ENCODE assay signal across 12 mouse cellular contexts in genomic region chrX:95163452-95163851, GRCm38 (mm10). TPM values are rescaled to one million over a fixed set of nuclear protein-coding genes. Genes with fewer than 3 reads are reported as not detected.
DNase-seq lines count a peak whose midpoint lies in the region; ATAC-seq and TF ChIP-seq lines count a peak whose summit lies in the region.
"Had no signal": no experiment of that assay in that cellular context is flagged by ENCODE, and none has a peak within 500 bp of the region (broad histone marks: within the 10 kb centered on the region; RNA-seq: fewer than 3 reads in every experiment).

No protein-coding gene starts in this region.

- no peaks in the 10 kb centered on the region for H3K9me3 ChIP-seq in forebrain, embryonic 15.5 days
- H3K9me3 ChIP-seq in midbrain, embryonic 14.5 days (ENCODE audit: control insufficient read depth, low read length): no peaks in the 10 kb centered on the region

- no peak for TF ChIP-seq CTCF in kidney, adult 2 months (conservative IDR thresholded peaks at IDR 0.05; ENCODE audit: insufficient read depth, insufficient read length, low read depth, low read length)
- TF ChIP-seq CTCF in cortical plate, adult 2 months (IDR thresholded peaks at IDR 0.05; ENCODE audit: extremely low read depth, insufficient read depth, low read length): no peak
- no peak for TF ChIP-seq CTCF in thymus, adult 2 months (IDR thresholded peaks at IDR 0.05; ENCODE audit: borderline replicate concordance, control insufficient read depth, extremely low read depth, insufficient read depth, low read length, poor library complexity)

- H3K4me1 ChIP-seq in kidney, adult 2 months (ENCODE audit: control insufficient read depth, insufficient read depth, low read length): no peaks in the 10 kb centered on the region
- H3K4me1 ChIP-seq in cortical plate, adult 2 months (ENCODE audit: control insufficient read depth, insufficient read depth, low read length): no peaks in the 10 kb centered on the region; the same call in 1 of the 2 replicates
- peaks cover 33% of the 10 kb centered on the region for H3K4me1 ChIP-seq in forebrain, embryonic 15.5 days
- H3K4me1 ChIP-seq in midbrain, embryonic 14.5 days (ENCODE audit: control insufficient read depth, insufficient read depth, low read length): peaks cover 16% of the 10 kb centered on the region
- peaks cover 3% of the 10 kb centered on the region for H3K4me1 ChIP-seq in thymus, adult 2 months (replicated peaks; ENCODE audit: control insufficient read depth, insufficient read depth, low read length)

- H3K9ac ChIP-seq in forebrain, embryonic 15.5 days (replicated peaks): no peak overlapping the region
- H3K9ac ChIP-seq in midbrain, embryonic 14.5 days (replicated peaks; ENCODE audit: low read length): no peak overlapping the region

- no peak for TF ChIP-seq POLR2A in kidney, adult 2 months (IDR thresholded peaks at IDR 0.05; ENCODE audit: low read depth, low read length)
- TF ChIP-seq POLR2A in cortical plate, adult 2 months (IDR thresholded peaks at IDR 0.05; ENCODE audit: extremely low read depth, insufficient read depth, low read length): no peak
- no peak for TF ChIP-seq POLR2A in thymus, adult 2 months (IDR thresholded peaks at IDR 0.05; ENCODE audit: control insufficient read depth, extremely low read depth, insufficient read depth, low read length, poor library complexity)

- H3K27ac ChIP-seq in kidney, adult 2 months (ENCODE audit: insufficient read depth, low read depth, low read length): no peak overlapping the region
- no peak overlapping the region for H3K27ac ChIP-seq in cortical plate, adult 2 months (ENCODE audit: insufficient read depth, low read length)
- no peak overlapping the region for H3K27ac ChIP-seq in forebrain, embryonic 15.5 days (replicated peaks)
- H3K27ac ChIP-seq in midbrain, embryonic 14.5 days (replicated peaks; ENCODE audit: low read depth, low read length): no peak overlapping the region
- H3K27ac ChIP-seq in thymus, adult 2 months (ENCODE audit: control insufficient read depth, insufficient read depth, low read length): no peak overlapping the region

- ATAC-seq in forebrain, embryonic 15.5 days (replicated peaks): no peak
- ATAC-seq in midbrain, embryonic 14.5 days (ENCODE audit: low FRiP score, low TSS enrichment): no peak

- peak overlapping the region; percentile 53 for H3K4me2 ChIP-seq in forebrain, embryonic 15.5 days (replicated peaks)
- peak overlapping the region; percentile 61 for H3K4me2 ChIP-seq in midbrain, embryonic 14.5 days (ENCODE audit: low read length)

- no peak overlapping the region for H3K4me3 ChIP-seq in kidney, adult 2 months (ENCODE audit: insufficient read depth, low read depth, low read length)
- peak overlapping the region; percentile 35 for H3K4me3 ChIP-seq in cortical plate, adult 2 months (ENCODE audit: insufficient read depth, low read length)
- peak overlapping the region; percentile 52; the same call in 1 of the 2 replicates for H3K4me3 ChIP-seq in forebrain, embryonic 15.5 days
- 0 out of 2 replicates have a peak overlapping the region, but pooled peaks have one; percentile 2 for H3K4me3 ChIP-seq in midbrain, embryonic 14.5 days (replicated peaks; ENCODE audit: low read depth, low read length)
- H3K4me3 ChIP-seq in thymus, adult 2 months (ENCODE audit: control insufficient read depth, insufficient read depth, low read length): no peak overlapping the region

- DNase-seq in kidney, adult 2 months: peak; percentile 4
- no peak for DNase-seq in kidney, adult 18-20 months
- DNase-seq in midbrain, embryonic 14.5 days: no peak
- DNase-seq in urinary bladder, postnatal 10 days (ENCODE audit: low spot score): no peak
- no peak for DNase-seq in thymus, adult 2 months
- DNase-seq: gastrocnemius, postnatal 36 days; kidney, adult 8-10 months; left cerebral cortex, postnatal 4 days; lung, adult 2 months; thymus, postnatal 4 days had no signal

- no peaks in the 10 kb centered on the region for H3K27me3 ChIP-seq in kidney, adult 2 months (replicated peaks; ENCODE audit: control insufficient read depth, insufficient read depth, low read length)
- H3K27me3 ChIP-seq in forebrain, embryonic 15.5 days: no peaks in the 10 kb centered on the region
- H3K27me3 ChIP-seq in midbrain, embryonic 14.5 days (ENCODE audit: control insufficient read depth, insufficient read depth, low read length): no peaks in the 10 kb centered on the region
- H3K27me3 ChIP-seq in thymus, adult 2 months (ENCODE audit: control insufficient read depth, insufficient read depth, low read length): no peaks in the 10 kb centered on the region

- no peaks in the 10 kb centered on the region for H3K36me3 ChIP-seq in kidney, adult 2 months (ENCODE audit: control insufficient read depth, insufficient read depth, low read length)
- no peaks in the 10 kb centered on the region for H3K36me3 ChIP-seq in forebrain, embryonic 15.5 days
- no peaks in the 10 kb centered on the region for H3K36me3 ChIP-seq in midbrain, embryonic 14.5 days (ENCODE audit: control insufficient read depth, insufficient read depth, low read length)
- no peaks in the 10 kb centered on the region for H3K36me3 ChIP-seq in thymus, adult 2 months (ENCODE audit: control insufficient read depth, insufficient read depth, low read length)

RNA-seq across cellular contexts. Expression of gene Arhgef9, which starts 33.2 kb away (rescaled TPM):
- 2.6 TPM in 2 replicates for polyA plus RNA-seq in kidney, adult 2 months (2012; rRNA removed)
- polyA plus RNA-seq in cortical plate, adult 2 months (2012; rRNA removed): 161 and 169 TPM in 2 replicates
- 41.7 and 46.0 TPM in 2 replicates for polyA plus RNA-seq in forebrain, embryonic 15.5 days (2015; fragmentation: Nextera tagmentation; extraction: Ambion mirVana)
- 39.4 and 55.1 TPM in 2 replicates for polyA plus RNA-seq in midbrain, embryonic 14.5 days (2014; fragmentation: Nextera tagmentation; extraction: Ambion mirVana)
- polyA plus RNA-seq in thymus, adult 2 months (2012; rRNA removed): 0.93 and 1.2 TPM in 2 replicates

Comparison
In these comparisons a context has a peak if more than half of its experiments do, and no peak if none do; other contexts are left out.
1. H3K4me3 ChIP-seq: peak in cortical plate, adult 2 months (single experiment), forebrain, embryonic 15.5 days (single experiment) and midbrain, embryonic 14.5 days (single experiment); none in kidney, adult 2 months (single experiment) and thymus, adult 2 months (single experiment).
2. RNA of gene Arhgef9, which starts 33.2 kb away (polyA plus RNA-seq): 161 to 169 TPM in cortical plate, adult 2 months, 41.7 to 46.0 TPM in forebrain, embryonic 15.5 days and 39.4 to 55.1 TPM in midbrain, embryonic 14.5 days; 2.6 TPM in kidney, adult 2 months and 0.93 to 1.2 TPM in thymus, adult 2 months; every median in the first group is over 10 times any median in the second.